Mouse (Mus musculus): Measurements from ENCODE around the gene Adam19.

DNA sequence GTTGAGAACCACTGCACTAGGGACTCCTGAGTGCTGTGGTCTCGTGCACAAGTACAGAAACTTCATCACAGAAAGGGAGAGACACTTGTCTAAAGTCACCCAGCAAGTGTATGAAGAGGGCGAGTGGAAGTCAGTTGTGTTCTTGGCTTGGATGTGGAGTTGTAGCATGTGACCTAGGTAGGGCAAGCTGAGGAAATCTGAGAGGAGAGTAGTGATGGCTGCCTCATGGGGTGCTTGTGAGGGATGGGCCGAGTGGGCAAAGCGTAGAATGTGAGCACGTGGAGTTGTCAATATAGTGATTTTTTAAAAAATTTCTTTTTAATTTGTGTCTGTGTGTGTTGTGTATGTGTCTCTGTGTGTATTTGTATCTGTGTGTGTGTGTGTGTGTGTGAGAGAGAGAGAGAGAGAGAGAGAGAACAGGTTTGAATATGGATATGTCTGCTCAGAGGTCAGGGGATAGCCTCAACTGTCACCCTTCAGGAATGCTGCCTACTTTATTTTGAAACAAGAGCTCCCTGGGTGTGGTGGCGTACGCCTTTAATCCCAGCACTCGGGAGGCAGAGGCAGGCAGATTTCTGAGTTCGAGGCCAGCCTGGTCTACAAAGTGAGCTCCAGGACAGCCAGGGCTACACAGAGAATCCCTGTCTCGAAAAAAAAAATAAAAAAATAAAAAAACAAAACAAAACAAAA, 11.7 kb downstream of the Adam19 start:
- TF ChIP-seq CTCF (IDR thresholded peaks at IDR 0.05; ENCODE audit: borderline replicate concordance, control insufficient read depth, extremely low read depth, insufficient read depth, low read length, poor library complexity) = no peak
- no peak for TF ChIP-seq POLR2A (IDR thresholded peaks at IDR 0.05; ENCODE audit: control insufficient read depth, extremely low read depth, insufficient read depth, low read length, poor library complexity)
